Mouse (Mus musculus) CD4-positive, CD25-positive, alpha-beta regulatory T cell (primary cell): ENCODE results near the gene Slc15a3. TPM values are rescaled to one million over a fixed set of nuclear protein-coding genes. Genes with fewer than 3 reads are reported as not detected.

ENCODE experiments used
- polyA plus RNA-seq: library from polyadenylated mRNA; unstranded; fragments of 100-300 nt; shearing (Covaris generic); gene quantifications from one replicate; pipeline ENCODE4 v1.2.1, GENCODE M21; 2017

Slc15a3 gene
- 0.50 TPM for polyA plus RNA-seq

DNA sequence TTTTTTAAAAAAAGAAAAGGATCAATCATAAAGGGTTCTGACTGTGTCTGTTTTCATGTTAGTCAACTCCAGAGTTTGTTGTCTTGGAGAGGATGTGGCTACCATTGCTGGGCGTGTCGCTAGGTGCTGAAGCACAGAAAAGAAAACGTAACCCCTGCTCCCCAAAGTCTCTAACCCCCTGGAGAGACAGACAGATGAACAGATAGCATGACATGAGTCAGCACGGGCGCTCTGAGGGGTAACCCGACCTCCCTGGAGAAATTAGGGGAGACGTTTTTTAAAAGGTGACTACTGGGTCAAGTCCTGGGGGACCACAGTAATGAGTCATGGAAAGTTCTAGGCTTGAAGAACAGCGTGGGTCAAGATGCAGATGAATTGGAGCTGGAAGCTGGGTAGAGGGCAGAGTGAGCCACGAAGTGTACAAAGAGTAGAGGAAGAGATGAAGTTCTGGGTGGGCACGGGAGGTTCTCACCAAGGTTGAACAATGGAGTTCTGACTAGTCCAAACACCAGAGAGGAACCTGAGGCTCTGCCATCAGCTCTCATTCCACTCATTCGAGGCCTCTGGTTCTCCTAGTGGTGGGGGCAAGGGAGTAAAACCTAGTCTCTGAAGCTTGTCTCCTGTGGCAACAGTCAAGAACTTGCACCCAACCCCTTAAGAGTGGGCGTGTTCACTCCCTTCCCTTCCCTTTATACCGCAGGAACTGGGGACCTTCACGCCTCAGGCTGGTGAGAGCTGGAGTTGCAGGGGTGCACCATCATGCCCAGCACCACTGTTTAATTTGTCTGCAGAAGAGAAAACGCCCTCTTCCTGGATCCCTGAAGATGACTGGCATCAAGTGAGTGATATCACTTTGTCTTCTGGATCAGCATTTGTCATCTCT, at the start of gene Slc15a3:
Slc15a3 (plus strand) TSS at position 718 of the 883 bp plus-strand sequence.

DNA sequence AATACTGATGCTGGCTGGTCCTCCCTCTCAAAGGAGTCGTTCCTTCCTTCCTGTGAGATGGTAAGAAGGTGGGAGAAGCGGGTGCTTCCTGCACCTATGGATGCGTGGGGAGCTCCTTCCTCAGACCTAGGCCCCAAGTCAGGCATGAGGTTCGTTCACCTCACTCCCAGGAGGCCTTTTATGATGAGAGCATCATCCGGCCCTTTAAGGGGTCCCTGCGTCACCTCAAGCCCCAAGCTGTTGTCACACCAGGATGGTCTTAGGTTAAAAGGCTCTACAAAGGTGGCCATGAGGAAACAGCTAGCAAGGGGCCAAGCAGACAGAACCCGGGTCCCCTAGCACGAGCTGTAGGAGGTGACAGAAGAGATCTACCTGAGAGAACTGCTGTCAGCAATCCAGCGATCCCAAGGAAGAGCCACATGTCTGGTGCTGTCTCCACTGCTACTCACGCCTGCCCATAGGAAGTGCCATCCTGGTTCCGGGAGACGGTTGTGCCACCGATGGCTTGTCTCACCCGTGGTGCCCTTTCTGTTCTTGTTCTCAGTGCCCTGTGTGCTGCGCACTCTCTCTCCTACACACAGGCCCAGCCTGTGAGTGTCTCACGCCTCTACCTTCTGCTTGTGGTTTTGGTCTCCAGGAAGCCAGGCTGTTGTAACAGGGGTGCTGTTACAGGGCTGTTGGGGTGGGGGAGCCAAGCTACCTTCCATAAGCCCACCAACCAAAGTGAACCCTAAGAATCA, 9.9 kb upstream of the Slc15a3 start, which contains the start of gene Cd6:
Cd6 (minus strand) TSS at position 623 of the 740 bp plus-strand sequence.

GRCm38 (mm10) chr19:10869886-10870527, 30.5 kb downstream of the Slc15a3 start, which contains the start of gene Tmem132a:
Gene Tmem132a, minus strand, starts transcription at chr19:10869940.

DNA sequence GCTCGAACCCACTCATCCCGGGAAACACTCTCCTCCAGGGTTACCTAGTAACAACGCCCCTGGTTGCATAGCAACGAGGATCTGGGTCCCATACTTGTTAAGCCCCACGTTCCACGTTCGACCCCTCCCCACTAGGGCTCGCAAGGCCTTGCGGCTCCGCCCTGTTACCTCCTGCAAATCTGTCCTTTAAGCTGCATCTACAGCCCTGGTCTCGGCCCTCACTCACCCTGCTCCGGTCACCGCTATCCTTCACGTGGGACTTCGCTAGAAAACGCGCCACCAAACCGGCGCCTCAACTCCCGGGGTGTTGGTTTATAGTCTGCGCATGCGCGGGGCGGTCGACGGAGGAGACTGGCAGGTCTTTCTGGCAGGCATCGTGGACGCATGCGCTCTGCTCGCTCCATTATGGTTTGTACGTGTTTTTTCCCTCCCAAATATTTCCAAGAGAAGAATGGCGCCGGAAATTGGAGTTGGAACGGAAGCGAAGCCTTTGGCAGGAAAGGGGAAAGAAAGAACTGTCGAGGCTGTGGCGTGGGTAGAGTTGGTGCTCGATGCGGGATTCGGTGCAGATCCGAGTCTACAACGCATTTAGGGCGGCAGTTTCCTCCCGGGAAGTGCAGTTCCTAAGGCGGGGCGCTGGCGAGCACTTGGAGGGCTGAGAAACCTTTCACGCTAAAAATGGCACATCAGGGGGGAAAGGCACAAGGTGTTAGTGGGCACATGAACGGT, 42.1 kb downstream of the Slc15a3 start, which contains the start of gene Tmem109:
Tmem109 (minus strand) TSS at position 576 of the 729 bp plus-strand sequence.

GRCm38 (mm10) chr19:10895016-10895528, 55.5 kb downstream of the Slc15a3 start, which contains the start of gene Prpf19:
Gene Prpf19, plus strand, starts transcription at chr19:10895231.

Other genes with a start within 250 kb of the Slc15a3 start
- gene Ddb1, start 234.4 kb upstream of the Slc15a3 start, polyA plus RNA-seq: 165 TPM
- 9.3 TPM for gene Tkfc, start 234.1 kb upstream of the Slc15a3 start, polyA plus RNA-seq
- gene Vwce, start 205.5 kb upstream of the Slc15a3 start, polyA plus RNA-seq: not detected
- not detected for gene Pga5, start 161.7 kb upstream of the Slc15a3 start, polyA plus RNA-seq
- 24.2 TPM for gene Vps37c, start 151.0 kb upstream of the Slc15a3 start, polyA plus RNA-seq
- gene Cd5, start 100.7 kb upstream of the Slc15a3 start, polyA plus RNA-seq: 647 TPM
- gene Cd6, start 9.7 kb upstream of the Slc15a3 start, polyA plus RNA-seq: 665 TPM
- 0.56 TPM for gene Tmem132a, start 30.2 kb downstream of the Slc15a3 start, polyA plus RNA-seq
- 53.6 TPM for gene Tmem109, start 42.3 kb downstream of the Slc15a3 start, polyA plus RNA-seq
- gene Prpf19, start 55.5 kb downstream of the Slc15a3 start, polyA plus RNA-seq: 103 TPM
- not detected for gene Zp1, start 80.9 kb downstream of the Slc15a3 start, polyA plus RNA-seq
- 0.10 TPM for gene Ptgdr2, start 97.4 kb downstream of the Slc15a3 start, polyA plus RNA-seq
- gene Ccdc86, start 109.5 kb downstream of the Slc15a3 start, polyA plus RNA-seq: 19.4 TPM
- gene Ms4a10, start 134.9 kb downstream of the Slc15a3 start, polyA plus RNA-seq: not detected
- gene Ms4a15, start 153.5 kb downstream of the Slc15a3 start, polyA plus RNA-seq: 0.13 TPM
- not detected for gene Ms4a18, start 178.3 kb downstream of the Slc15a3 start, polyA plus RNA-seq
- 0.37 TPM for gene Ms4a8a, start 241.4 kb downstream of the Slc15a3 start, polyA plus RNA-seq